ENCODE assay signal across 11 mouse cellular contexts in genomic region chr4:143983446-143983845, GRCm38 (mm10). TPM values are rescaled to one million over a fixed set of nuclear protein-coding genes. Genes with fewer than 3 reads are reported as not detected.
"Had no signal": no experiment of that assay in that cellular context is flagged by ENCODE, and none has a peak within 500 bp of the region (broad histone marks: within the 10 kb centered on the region; RNA-seq: fewer than 3 reads in every experiment).

No protein-coding gene starts in this region.

RNA-seq across cellular contexts. Expression of gene Pramef17, which starts 10.7 kb away (rescaled TPM):
- total RNA-seq: left cerebral cortex, postnatal 10 days; left cerebral cortex, postnatal 14 days; left cerebral cortex, postnatal 25 days; left cerebral cortex, postnatal 36 days; left cerebral cortex, postnatal 4 days; liver, adult 2 months; megakaryocyte progenitor cell, adult 5-6 weeks; megakaryocyte, adult 5-6 weeks; megakaryocyte-erythroid progenitor cell, adult 5-6 weeks; midbrain, postnatal 0 days; monocyte, adult 5-6 weeks had no signal

RNA-seq across cellular contexts. Expression of gene Gm13101, which starts 16.7 kb away (rescaled TPM):
- total RNA-seq: left cerebral cortex, postnatal 10 days; left cerebral cortex, postnatal 14 days; left cerebral cortex, postnatal 25 days; left cerebral cortex, postnatal 36 days; left cerebral cortex, postnatal 4 days; liver, adult 2 months; megakaryocyte progenitor cell, adult 5-6 weeks; megakaryocyte, adult 5-6 weeks; megakaryocyte-erythroid progenitor cell, adult 5-6 weeks; midbrain, postnatal 0 days; monocyte, adult 5-6 weeks had no signal

RNA-seq across cellular contexts. Expression of gene Pramef25, which starts 32.6 kb away (rescaled TPM):
- total RNA-seq: left cerebral cortex, postnatal 10 days; left cerebral cortex, postnatal 14 days; left cerebral cortex, postnatal 25 days; left cerebral cortex, postnatal 36 days; left cerebral cortex, postnatal 4 days; liver, adult 2 months; megakaryocyte progenitor cell, adult 5-6 weeks; megakaryocyte, adult 5-6 weeks; megakaryocyte-erythroid progenitor cell, adult 5-6 weeks; midbrain, postnatal 0 days; monocyte, adult 5-6 weeks had no signal
